Mouse (Mus musculus) lung, postnatal 10 days (tissue): ENCODE results near the gene Wdr66.
A peak's percentile ranks its signal among the peaks of the same experiment; 100 is the strongest.

Source experiments
- DNase-seq: peaks from one replicate; pipeline ENCODE4 v3.0.0; 2021

Wdr66 gene

DNA sequence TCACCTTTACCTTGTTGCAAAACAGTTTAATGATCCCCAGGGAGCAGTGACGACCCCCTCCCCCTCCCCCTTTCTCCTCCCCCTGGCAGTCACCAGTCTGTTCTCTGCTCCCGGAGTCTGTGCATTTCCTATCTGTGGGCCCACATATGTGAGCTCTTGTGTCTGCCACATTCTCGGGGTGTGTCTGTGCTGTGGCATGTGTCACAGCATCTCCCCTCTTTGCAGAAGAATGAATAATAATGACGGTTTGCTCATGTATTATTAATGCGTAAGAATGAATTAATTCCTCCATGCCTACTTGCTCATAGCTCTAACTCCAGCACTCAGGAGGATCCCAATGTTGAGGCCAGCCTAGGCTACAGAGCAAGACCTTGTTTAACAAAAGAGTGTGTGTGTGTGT is 21.0 kb downstream of the Wdr66 start:
- no peak for DNase-seq

DNA sequence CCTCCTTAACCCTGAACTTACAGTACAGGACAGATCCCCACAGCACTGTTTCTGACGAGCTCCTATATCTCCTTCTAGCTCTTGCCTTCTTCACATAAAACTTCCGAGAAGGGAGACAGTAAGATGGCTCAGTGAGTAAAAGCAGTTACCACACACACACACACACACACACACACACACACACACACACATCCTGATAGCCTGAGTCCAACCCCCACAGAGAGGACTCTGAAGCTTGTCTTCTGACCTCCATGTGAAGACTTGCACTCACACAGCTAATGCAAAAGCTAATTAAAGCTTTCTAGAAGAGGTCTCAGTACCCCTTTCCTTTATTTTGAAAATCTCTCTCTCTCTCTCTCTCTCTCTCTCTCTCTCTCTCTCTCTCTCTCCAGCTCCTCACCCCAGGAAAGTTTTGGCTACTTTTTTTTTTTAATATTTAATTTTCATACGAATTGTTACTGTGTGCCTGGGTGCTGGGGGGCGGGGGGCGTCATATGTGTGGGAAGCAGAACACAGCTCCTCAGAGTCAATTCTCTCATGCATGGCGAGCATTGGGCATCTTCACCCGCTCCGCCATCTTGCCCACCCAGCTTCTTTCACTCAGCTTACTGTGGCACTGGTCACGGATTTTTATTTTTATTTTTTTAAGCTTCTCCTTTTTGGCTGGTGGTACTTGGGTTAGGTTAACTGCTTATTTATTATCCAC is 24.9 kb downstream of the Wdr66 start:
- peak; percentile 45 for DNase-seq

DNA sequence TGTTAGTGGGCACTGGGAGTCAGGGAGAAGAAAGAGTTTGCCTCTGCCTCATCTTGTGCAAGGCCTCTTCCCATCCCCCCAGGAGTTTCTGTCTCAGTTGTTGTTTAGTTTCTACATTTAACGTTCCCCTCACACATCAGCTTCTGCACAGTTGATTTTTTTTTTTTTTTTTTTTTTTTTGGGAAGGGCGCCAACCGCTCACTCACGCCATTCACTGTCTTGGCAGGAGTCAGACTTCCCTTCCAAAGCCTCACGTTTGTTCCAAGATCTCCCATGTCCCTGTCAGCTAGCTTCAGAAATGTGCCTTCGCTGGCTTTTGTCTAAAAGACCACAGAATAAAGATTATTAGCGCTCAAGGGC is 25.4 kb downstream of the Wdr66 start:
- DNase-seq, result peak; percentile 71

DNA sequence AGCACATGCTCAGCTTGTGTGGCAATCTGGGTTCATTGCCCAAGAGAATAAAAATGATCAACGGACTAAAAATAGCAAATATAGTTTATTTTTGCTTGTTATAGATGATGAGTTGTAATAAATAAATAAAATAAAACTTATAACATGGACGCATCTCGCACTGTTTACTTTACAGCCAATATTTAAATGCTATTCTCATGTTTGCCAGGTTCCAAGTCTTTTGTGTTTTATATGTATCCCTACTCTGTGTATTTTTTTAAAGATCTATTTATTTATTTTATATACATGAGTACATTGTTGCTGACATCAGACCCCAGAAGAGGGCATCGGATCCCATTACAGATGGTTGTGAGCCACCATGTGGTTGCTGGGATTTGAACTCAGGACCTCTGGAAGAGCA is 25.8 kb downstream of the Wdr66 start:
- no peak for DNase-seq

DNA sequence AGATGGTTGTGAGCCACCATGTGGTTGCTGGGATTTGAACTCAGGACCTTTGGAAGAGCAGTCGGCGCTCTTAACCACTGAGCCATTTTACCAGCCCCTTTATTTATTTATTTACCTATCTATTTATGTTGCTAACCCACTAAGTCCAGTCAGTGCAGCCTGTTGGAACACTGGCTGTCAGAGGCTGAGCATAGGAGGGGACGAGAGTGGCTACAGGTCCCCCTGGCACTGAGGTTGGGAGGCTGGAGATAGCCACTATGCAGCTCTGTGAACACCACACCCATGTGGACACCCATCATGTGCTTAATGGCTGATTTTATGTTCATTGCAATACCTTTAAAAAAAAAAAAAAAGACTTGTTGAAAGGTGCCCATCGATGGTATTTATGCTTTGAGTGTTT is 27.3 kb downstream of the Wdr66 start:
- no peak for DNase-seq

DNA sequence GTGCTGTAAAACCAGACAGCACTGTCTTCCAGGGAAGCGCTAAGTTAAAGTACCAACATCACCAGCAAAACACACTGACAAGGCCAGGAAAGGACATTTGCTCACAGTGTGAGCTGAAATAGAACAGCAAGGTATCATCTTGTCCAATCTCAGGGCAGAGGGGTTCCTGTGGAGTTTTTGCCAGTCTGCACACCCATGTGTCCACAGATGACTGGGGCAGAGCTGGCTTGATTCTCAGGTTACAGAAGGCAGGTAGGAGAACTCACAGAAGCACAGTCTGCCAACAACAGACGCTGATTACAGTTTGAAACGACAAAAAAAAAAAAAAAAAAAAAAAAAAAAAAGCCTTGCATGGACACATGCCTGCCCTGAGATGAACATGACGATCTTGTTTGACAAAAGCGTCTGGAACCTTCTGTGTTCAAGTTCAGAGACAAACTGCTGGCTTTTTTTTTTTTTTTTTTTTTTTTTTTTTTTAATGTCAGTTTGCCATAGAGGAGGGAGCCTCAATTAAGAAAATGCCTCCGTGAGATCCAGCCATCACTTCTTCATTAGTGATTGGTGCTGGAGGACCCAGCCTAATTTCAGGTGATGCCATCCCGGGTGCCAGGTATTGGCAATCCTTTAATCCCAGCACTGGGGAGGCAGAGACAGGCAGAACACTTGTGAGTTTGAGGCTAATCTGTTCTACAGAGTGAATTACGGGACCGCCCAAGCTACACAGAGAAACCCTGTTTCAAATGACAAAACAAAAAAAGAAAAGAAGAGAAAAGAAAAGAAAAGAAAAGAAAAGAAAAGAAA is 29.6 kb downstream of the Wdr66 start:
- DNase-seq, result no peak

DNA sequence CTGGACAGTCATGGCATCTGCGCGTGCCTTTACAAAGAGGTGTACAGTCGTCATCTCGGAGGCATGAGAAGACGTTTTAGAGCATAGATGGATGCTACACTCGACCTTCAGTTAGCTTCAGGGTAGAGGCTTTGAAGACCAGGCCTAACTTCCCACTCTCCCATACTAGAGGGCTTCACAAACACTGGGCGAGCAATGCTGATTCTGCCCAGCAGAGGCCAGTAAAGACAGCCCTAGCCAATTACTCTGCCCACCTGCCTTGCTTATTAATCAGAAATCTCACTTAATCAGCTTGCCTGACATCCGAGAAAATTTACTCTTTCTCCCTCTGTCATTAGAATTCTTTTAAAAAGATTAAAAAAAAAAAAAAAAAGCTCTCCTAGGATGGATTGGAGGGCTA is 33.3 kb downstream of the Wdr66 start:
- DNase-seq, result peak; percentile 61

DNA sequence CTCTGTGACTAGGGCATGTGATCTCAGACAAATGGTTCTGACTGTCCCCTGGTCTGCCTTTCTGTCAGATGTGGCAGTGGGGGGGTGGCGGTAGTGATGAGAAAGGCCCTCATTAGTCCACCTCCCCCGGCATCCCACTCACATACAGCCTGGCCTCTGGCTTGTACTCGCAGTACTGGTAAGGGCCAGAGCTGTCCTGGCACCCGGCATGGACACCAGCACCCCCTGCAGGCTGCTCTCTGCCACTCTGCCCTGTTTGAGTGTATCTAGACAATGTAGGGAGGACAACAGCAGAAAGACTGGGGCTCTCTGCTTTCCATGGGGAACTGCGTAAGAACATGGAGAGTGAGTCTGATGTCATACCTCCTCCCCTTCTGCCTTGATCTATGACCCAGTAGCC is 36.2 kb downstream of the Wdr66 start:
- peak; percentile 47 for DNase-seq

DNA sequence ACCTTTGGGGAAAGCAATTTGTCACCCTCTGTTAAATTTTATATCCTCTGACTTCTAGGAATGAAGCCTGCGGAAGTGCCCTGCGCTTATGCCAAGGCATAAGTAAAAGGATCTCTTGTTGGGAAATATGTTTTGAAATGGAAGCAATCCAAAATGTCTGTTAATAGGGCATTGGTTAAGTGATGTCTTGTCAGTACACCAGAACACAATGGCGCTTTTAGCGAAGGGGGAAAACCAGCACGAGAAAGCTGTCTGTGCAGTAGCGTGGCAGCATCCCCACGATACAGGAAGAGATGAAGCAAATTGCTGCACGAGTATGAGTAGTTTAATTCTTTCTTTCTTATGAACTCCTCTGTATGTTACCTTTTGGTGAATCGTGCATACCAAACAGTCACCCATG is 42.8 kb downstream of the Wdr66 start:
- DNase-seq, result no peak

DNA sequence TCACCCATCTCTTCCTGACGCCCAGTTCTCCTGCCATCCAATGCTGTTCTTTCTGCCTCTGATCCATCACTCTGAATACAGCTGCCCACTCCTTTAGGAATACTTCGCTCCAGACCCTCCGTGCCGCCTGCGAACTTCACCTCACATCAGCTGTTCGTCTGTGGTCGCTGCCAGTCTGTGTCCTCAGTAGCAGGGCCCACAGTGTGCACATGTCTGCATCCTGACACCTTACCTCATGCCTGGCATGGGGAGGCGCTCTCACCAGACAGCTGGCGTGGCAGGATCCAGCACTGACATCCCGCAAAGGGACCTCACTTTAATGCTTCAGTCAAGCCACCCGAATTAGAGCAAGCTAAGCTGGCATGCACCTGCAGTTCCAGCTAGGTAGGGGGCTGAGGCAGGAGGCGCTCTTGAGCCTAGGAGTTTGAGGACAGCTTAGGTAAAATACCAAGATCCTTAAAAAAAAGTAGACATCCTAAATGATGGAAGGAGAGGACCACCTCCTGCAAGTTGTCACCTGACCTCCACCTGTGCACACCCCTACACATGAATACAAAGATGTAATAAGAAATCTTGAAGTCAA is 44.4 kb downstream of the Wdr66 start:
- DNase-seq, result no peak

DNA sequence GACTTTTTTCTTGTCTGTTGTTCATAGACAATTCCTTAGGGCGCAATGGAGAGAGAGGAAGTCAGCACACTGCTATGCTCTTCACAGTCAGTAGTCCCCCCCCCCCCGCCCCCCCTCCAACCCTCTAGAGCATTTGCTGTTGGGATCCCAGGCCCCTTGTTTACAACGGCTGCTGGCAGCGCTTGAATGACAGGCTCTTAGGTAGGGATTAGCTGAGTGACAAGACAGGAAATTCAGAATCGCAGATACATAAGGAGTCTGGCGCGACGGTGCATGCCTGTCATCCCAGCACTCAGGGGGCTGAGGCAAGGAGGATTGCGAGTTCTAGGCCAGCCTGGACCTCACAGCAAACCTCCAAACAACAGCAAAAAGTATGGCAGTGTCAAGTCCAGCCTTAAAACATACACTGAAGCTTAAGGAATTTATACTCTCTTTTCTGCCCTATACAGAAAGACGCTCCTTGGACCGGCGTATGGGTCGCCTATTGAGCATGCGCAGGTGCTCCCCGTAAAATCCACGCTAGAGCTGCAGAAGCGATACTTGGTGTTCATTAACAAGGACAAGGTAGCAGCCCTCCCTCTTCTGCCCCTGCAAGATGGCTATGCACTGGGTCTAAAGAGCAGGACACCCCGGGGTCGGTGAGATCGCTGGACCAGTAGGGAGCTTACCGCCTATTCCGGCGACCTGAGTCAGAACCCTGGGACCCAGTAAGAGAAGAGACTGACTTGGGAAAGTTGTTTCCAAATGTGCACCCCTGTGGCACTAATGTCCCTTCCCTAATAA is 45.3 kb downstream of the Wdr66 start:
- DNase-seq, result no peak

DNA sequence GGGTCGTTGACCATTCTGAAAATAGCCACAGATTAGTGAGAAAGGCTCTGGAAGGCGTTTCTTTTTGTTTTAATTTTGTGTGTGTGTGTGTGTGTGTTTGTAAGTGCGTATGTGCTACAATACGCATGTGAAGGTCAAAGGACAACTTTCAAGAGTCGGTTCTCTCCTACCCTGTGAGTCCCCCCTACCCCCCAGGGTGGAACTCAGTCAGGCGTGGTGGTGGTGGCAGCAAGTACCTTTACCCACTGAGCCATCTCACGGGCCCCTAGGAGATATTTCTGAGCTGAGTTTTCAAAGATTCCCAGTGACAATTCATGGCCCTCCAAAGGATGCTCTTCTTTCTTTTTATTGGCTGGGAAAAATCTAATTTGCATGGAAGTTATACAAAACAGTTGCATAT is 45.9 kb downstream of the Wdr66 start:
- no peak for DNase-seq

DNA sequence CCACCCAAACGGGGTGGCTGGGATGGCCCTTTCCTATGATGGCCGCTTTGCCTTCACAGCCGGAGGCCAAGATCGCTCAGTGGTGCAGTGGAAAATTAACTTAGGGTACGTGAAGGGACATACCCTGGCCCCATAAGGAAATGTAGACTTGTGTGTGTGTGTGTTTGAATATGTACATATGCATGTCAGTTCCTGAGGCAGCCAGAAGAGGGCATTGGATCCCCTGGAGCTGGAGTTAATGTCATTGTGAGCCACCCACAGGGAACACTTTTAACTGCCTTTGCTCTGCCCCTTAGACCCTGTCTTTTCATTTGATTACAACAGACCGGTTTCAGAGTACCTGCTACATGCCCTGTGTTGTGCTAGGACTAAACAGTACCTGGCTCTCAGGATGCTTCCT is 46.6 kb downstream of the Wdr66 start:
- no peak for DNase-seq

DNA sequence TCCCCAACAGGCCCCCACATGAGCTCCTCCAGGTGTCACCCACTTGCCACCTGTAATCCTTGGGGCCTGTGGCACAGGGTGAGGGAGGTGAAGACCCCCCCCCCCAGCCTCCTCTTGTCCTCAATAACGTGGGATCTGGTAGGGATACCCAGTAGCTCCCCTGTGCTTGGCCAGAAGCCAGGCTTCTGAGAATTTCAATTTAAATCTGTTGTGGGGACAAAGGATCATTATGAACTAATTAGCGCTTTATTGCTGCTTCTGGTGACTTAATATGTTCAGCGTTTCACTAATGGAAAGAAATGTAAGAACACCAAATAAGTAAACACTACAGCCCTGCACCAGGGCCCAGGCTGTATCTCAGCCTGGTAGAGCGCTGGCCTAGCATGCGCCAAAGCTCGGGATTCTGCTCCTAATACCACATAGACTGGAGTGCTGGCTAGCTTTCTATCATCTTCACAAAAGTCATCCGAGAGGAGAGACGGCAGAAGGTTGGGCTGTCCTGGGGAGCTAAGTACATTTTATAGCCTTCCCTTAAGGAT is 48.7 kb downstream of the Wdr66 start:
- DNase-seq, result no peak

DNA sequence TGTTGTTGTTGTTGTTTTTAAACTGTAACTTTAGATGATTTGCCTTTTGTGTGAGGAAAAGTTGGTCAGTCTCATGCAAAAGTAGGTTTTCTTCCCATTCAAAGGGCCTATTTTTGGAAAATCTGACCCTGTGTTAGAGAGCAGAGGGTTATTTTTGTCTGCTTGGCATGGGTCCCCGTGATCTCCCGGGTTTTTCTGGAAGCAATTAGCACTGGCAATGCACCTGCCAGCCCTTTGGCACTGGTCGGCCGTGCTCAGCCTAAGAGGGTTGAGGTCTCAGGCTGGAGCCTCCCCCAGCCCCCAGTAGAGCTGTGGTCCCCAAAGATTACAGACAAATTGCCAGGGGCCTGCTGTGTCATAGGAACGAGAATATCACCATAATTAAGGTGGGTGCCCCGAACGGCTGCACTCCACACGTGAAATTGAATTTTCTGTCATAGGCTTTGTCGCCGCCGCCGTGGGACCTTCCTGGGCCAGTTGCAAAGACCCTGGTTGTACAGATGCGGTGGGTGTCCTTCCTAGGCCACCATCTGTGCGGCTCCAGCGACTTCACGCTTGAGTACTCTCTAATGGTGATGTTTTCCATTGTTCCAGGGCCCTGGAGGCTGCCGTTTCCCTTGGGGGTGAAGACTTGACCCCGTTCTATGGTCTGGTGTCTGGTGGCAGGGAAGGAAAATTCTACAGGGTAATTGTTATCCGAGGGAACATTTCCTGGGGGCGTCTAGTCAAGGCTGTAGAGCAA is 50.0 kb downstream of the Wdr66 start:
- DNase-seq, result no peak

DNA sequence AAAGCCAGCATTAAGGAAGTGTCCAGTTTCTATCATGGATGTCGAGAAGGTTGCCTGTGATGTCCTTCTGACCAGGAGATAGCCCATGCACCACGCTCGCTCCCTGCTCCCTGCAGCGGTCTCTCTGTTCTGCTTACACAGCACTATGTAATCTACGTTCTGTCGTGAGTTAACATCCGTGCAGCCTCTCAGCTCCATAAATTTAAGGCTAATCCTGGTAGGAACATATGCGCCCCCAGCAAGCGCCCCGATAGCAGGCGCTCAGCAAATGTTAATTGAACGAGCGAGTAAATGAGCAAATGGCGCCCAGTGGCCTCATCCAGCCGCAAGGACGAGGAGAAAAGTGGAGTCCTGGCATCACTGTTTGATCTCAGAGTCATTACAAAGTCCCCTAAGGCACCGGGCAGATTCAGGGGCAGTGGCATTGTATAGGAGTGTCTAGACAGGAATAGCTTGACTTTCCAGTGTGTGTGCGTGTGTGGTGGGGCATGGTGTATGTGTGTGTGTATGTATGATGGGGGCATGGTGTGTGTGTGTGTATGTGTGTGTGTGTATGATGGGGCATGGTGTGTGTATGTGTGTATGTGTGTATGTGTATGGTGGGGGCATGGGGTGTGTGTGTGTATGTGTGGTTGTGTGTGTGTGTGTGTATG is 55.9 kb downstream of the Wdr66 start:
- no peak for DNase-seq

DNA sequence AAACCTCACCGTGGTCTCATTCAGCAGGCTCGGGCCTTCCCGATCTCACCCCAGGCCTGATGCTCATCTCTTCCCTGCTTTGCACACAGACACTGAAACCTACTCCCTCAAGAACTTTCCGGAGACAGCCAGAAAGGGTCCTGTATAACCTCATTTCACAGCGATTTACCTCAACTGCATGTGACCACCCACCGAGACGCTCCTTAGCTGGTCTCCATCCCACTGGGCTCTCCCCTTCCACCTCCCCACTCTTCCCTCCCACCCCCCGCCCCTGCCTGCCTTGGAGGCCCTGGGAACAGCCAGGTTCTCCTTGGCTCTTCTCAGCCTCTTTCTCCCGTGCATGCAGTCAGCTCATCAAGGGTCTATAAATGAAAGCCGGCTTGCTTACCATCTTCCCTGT is 57.9 kb downstream of the Wdr66 start:
- DNase-seq, result no peak

DNA sequence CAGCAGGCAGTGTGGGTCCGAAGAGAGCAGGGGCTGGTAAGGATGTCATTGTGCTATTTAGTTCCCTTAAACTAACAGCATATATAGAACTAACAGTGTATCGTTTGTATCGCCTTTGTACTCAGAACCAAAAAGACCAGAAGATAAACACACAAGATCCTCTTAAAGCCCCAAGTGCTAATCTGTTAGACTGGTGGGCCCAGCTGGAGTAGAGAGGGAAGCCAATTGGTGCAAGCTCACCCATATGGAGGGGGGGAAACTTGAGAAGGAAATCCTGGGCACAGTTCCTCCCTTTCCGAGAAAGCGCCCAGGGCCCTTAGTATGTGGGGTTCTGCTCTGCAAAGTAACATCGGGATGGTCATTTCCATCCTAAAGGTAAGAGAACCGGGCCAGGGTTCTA is 58.3 kb downstream of the Wdr66 start:
- DNase-seq, result no peak

DNA sequence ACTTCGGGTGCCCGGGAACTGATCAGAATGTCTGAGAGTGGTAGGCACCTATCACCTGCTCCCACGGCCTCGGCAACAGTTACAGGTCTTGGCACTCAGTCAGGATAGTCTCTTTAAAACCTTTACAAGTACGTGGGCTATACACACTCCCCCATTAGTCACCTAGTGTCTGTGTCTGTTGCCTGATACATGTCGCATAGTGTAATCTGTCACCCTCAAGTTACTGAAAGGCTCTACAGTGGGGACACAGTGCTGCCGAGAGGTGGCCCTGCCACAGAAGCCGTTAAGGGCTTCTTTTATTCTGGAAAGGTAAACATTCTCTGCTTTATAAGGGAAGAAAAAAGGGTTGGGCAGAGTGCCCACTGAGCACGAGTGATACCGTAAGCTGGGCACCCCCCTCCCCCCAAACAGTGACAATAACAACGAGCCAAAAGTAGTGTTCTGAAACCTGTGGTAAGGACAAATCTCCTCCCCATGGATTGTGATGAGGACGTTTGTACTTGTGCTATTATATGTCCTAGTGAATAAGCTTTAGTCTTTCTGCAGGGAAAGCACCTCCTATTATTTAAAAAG is 61.2 kb downstream of the Wdr66 start:
- peak; percentile 31 for DNase-seq

DNA sequence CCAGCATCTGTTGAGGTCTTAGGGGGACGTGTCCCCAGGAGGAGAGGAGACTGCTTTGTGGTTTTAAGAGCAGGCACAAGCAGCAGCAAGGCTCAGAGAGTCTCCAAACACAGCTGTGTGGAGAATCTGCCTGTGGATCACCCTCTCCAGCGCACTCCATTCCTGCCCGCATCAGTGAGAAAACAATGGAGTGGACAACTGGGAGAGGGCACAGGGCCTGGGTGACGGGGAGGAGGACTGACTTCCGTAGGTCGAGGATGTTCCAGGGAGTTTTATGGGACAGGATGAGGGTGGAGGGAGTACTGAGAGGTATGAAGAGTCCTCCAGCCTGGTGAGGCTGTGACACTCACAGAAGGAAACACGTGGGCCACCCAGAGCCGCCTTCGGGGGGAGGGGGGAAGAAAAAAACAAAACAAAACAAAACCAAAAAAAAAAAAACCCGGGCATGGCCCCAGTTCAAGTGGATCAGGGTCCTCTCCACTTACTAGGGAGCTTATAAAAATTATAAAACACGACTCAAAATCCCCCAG is 62.0 kb downstream of the Wdr66 start:
- peak; percentile 20 for DNase-seq

DNA sequence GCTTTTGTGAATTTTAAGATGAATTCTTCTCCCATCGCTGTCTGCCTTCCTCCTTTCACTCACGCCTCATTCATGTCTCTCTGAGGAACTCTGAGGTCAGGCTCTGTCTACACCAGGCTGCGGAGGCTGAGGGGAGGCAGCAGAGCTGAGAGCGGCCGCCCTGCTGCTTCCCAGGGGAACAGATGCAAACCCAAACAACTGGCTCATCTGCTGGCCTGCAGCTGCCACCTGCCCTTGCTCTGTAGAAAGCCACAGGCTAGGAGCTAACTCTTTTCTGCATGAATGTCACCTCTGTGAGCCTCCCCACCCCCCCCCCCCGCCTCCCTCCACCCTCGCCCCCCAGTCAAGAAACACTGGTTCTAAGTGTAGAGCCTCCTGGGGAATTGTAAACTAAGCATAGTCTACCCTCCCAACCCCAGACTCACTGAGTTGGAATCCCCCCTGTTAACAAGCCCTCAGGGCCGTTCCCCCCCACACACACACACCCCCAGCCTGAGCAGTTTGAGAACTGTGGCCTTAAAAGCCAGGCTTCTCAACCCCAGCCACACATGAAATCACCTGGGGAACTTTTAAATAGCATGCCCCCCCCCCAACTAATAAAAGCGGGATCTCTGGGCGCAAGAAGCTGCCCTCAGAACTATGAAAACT is 63.4 kb downstream of the Wdr66 start:
- DNase-seq, result peak; percentile 33
